9 mouse cellular contexts compared by ENCODE assay signal in genomic region chrX:58490861-58491260, GRCm38 (mm10).
DNase-seq lines count a peak whose midpoint lies in the region; ATAC-seq and TF ChIP-seq lines count a peak whose summit lies in the region.
"Had no signal": no experiment of that assay in that cellular context is flagged by ENCODE, and none has a peak within 500 bp of the region (broad histone marks: within the 10 kb centered on the region; RNA-seq: fewer than 3 reads in every experiment).

No protein-coding gene starts in this region.

- WGBS in heart, postnatal 0 days, result 16% methylated on average over 2 of the region's 2 CpGs
- WGBS in liver, embryonic 14.5 days (ENCODE audit: insufficient replicate concordance), result 15% methylated on average over 2 of the region's 2 CpGs
- WGBS in liver, embryonic 11.5 days, result 14% methylated on average over 2 of the region's 2 CpGs

- DNase-seq in heart, postnatal 0 days (ENCODE audit: low spot score), result no peak
- no peak for DNase-seq in heart, postnatal 25 days (ENCODE audit: low spot score)
- DNase-seq in liver, embryonic 14.5 days (ENCODE audit: low read depth in 3 of 3, low spot score in 3 of 3), result no peak
- no peak for DNase-seq in liver, embryonic 11.5 days (ENCODE audit: low spot score)
- no peak for DNase-seq in ES-E14 (ENCODE audit: low read depth, low spot score)
- peak; percentile 66 for DNase-seq in embryo, embryonic 10.5 days (ENCODE audit: low spot score)
- DNase-seq in gastrocnemius, postnatal 25 days, result no peak
- DNase-seq in ovary, postnatal 10 days (ENCODE audit: low spot score), result no peak

- no peaks in the 10 kb centered on the region for H3K4me1 ChIP-seq in heart, postnatal 0 days (ENCODE audit: control insufficient read depth, insufficient read depth)
- no peaks in the 10 kb centered on the region for H3K4me1 ChIP-seq in liver, embryonic 14.5 days (replicated peaks; ENCODE audit: control insufficient read depth in 2 of 2, insufficient read depth in 2 of 2, low read length in 1 of 2)
- H3K4me1 ChIP-seq in liver, embryonic 11.5 days (replicated peaks; ENCODE audit: control insufficient read depth, insufficient read depth, low read length), result no peaks in the 10 kb centered on the region
- H3K4me1 ChIP-seq in ES-E14 (ENCODE audit: control insufficient read depth in 2 of 2, insufficient read depth in 2 of 2, low read length in 2 of 2, poor library complexity in 1 of 2), result no peaks in the 10 kb centered on the region
- H3K4me1 ChIP-seq: midbrain, embryonic 12.5 days had no signal

- H3K36me3 ChIP-seq in heart, postnatal 0 days (replicated peaks; ENCODE audit: control insufficient read depth, insufficient read depth, low read length), result no peaks in the 10 kb centered on the region
- no peaks in the 10 kb centered on the region for H3K36me3 ChIP-seq in liver, embryonic 14.5 days (replicated peaks; ENCODE audit: control insufficient read depth, insufficient read depth, low read depth)
- H3K36me3 ChIP-seq in liver, embryonic 11.5 days (ENCODE audit: control insufficient read depth, insufficient read depth, low read length), result no peaks in the 10 kb centered on the region
- H3K36me3 ChIP-seq in ES-E14 (ENCODE audit: control insufficient read depth, insufficient read depth, low read length, poor library complexity, severe bottlenecking), result no peaks in the 10 kb centered on the region
- H3K36me3 ChIP-seq: midbrain, embryonic 12.5 days had no signal

- no peak for ATAC-seq in heart, postnatal 0 days (ENCODE audit: insufficient read depth, low read depth)
- no peak for ATAC-seq in liver, embryonic 14.5 days (ENCODE audit: insufficient read depth)
- ATAC-seq in liver, embryonic 11.5 days (replicated peaks; ENCODE audit: low FRiP score), result no peak

- H3K9ac ChIP-seq in heart, postnatal 0 days (replicated peaks; ENCODE audit: low read depth, low read length), result no peak overlapping the region
- no peak overlapping the region for H3K9ac ChIP-seq in liver, embryonic 14.5 days (replicated peaks)
- no peak overlapping the region for H3K9ac ChIP-seq in liver, embryonic 11.5 days (ENCODE audit: low read depth, low read length)
- no peak overlapping the region for H3K9ac ChIP-seq in ES-E14 (ENCODE audit: insufficient read depth, low read depth, low read length, poor library complexity, severe bottlenecking)
- H3K9ac ChIP-seq: midbrain, embryonic 12.5 days had no signal

- no peaks in the 10 kb centered on the region for H3K27me3 ChIP-seq in heart, postnatal 0 days (ENCODE audit: control insufficient read depth, insufficient read depth, low read length)
- no peaks in the 10 kb centered on the region for H3K27me3 ChIP-seq in liver, embryonic 14.5 days (ENCODE audit: control insufficient read depth, insufficient read depth, low read length)
- no peaks in the 10 kb centered on the region for H3K27me3 ChIP-seq in liver, embryonic 11.5 days (replicated peaks; ENCODE audit: control insufficient read depth, insufficient read depth, low read length)
- H3K27me3 ChIP-seq: midbrain, embryonic 12.5 days had no signal

- TF ChIP-seq EP300 in heart, postnatal 0 days (IDR thresholded peaks at IDR 0.05; ENCODE audit: low read depth), result no peak
- TF ChIP-seq EP300 in liver, embryonic 14.5 days (IDR thresholded peaks at IDR 0.05; ENCODE audit: low read depth), result no peak

- H3K4me2 ChIP-seq in heart, postnatal 0 days (ENCODE audit: low read depth, low read length), result no peak overlapping the region
- H3K4me2 ChIP-seq in liver, embryonic 14.5 days (ENCODE audit: low read depth), result no peak overlapping the region
- no peak overlapping the region for H3K4me2 ChIP-seq in liver, embryonic 11.5 days
- H3K4me2 ChIP-seq: midbrain, embryonic 12.5 days had no signal

- peak; percentile 63 for TF ChIP-seq CTCF in heart, postnatal 0 days (IDR thresholded peaks at IDR 0.05; ENCODE audit: low read depth)
- peak; percentile 37; the same call in 1 of the 2 replicates for TF ChIP-seq CTCF in liver, embryonic 14.5 days (IDR thresholded peaks at IDR 0.05; ENCODE audit: low read depth)

- H3K9me3 ChIP-seq in heart, postnatal 0 days (replicated peaks; ENCODE audit: control insufficient read depth, low read length), result no peaks in the 10 kb centered on the region
- H3K9me3 ChIP-seq in liver, embryonic 14.5 days (ENCODE audit: control insufficient read depth, low read length), result no peaks in the 10 kb centered on the region
- no peaks in the 10 kb centered on the region for H3K9me3 ChIP-seq in liver, embryonic 11.5 days (ENCODE audit: control insufficient read depth, low read length)
- H3K9me3 ChIP-seq in ES-E14 (ENCODE audit: control insufficient read depth, insufficient read depth, low read depth, low read length), result no peaks in the 10 kb centered on the region
- H3K9me3 ChIP-seq: midbrain, embryonic 12.5 days had no signal

- intact Hi-C loops in heart, postnatal 25 days (cut with DNase I), result loop anchor here (5.0 kb wide), 1 partner anchor 1049 kb away; no protein-coding TSS in a partner anchor

- H3K4me3 ChIP-seq in heart, postnatal 0 days (ENCODE audit: low read depth, low read length), result no peak overlapping the region
- no peak overlapping the region for H3K4me3 ChIP-seq in liver, embryonic 14.5 days (ENCODE audit: insufficient read depth in 1 of 2, low read depth in 2 of 2, low read length in 2 of 2)
- H3K4me3 ChIP-seq in liver, embryonic 11.5 days (ENCODE audit: low read depth, low read length), result no peak overlapping the region
- no peak overlapping the region for H3K4me3 ChIP-seq in ES-E14 (ENCODE audit: insufficient read depth in 1 of 2, low read depth in 1 of 2, low read length in 2 of 2, poor library complexity in 1 of 2, severe bottlenecking in 1 of 2)
- H3K4me3 ChIP-seq: midbrain, embryonic 12.5 days had no signal

- no peak overlapping the region for H3K27ac ChIP-seq in heart, postnatal 0 days (ENCODE audit: low read depth)
- no peak overlapping the region for H3K27ac ChIP-seq in liver, embryonic 14.5 days
- H3K27ac ChIP-seq in liver, embryonic 11.5 days (ENCODE audit: low read depth, low read length), result no peak overlapping the region
- H3K27ac ChIP-seq in ES-E14 (ENCODE audit: insufficient read depth, low read depth, low read length, poor library complexity, severe bottlenecking), result no peak overlapping the region
- H3K27ac ChIP-seq: midbrain, embryonic 12.5 days had no signal

- in situ Hi-C loops in ES-E14 (cut with MboI; ENCODE audit: low sequenced_read_pairs in 2 of 2, unreplicated experiment in 2 of 2), result loop anchor here in 1 of 2 experiments (25.0 kb wide), 1 partner anchor 479 kb away; the partner anchor contains the start of gene Zic3

TF ChIP-seq in ES-E14, 5 proteins besides CTCF, POLR2A, EP300 and RAD21:
- no peak for TF ChIP-seq HCFC1 (IDR thresholded peaks at IDR 0.05; ENCODE audit: borderline replicate concordance, insufficient read depth, low read length)
- TF ChIP-seq ZC3H11A (IDR thresholded peaks at IDR 0.05; ENCODE audit: borderline replicate concordance, low read depth, low read length), result peak; percentile 51; the same call in 1 of the 2 replicates
- TF ChIP-seq ZNF384 (IDR thresholded peaks at IDR 0.05; ENCODE audit: low read depth, low read length), result no peak
TF ChIP-seq in ES-E14: peak in this region for 1.
